Mouse (Mus musculus) brain, adult 2 months (tissue): ENCODE results near the gene Eif2s2.
"Not testable (repeated sequence)": the region's sequence is repeated elsewhere in the genome, so short reads cannot be mapped to it uniquely, and the experiment has no call there.

Experiments
- DNase-seq: peaks from one replicate; pipeline ENCODE4 v3.0.0; 2011; ENCODE audit warnings: low read depth, low spot score

Gene Eif2s2

DNA sequence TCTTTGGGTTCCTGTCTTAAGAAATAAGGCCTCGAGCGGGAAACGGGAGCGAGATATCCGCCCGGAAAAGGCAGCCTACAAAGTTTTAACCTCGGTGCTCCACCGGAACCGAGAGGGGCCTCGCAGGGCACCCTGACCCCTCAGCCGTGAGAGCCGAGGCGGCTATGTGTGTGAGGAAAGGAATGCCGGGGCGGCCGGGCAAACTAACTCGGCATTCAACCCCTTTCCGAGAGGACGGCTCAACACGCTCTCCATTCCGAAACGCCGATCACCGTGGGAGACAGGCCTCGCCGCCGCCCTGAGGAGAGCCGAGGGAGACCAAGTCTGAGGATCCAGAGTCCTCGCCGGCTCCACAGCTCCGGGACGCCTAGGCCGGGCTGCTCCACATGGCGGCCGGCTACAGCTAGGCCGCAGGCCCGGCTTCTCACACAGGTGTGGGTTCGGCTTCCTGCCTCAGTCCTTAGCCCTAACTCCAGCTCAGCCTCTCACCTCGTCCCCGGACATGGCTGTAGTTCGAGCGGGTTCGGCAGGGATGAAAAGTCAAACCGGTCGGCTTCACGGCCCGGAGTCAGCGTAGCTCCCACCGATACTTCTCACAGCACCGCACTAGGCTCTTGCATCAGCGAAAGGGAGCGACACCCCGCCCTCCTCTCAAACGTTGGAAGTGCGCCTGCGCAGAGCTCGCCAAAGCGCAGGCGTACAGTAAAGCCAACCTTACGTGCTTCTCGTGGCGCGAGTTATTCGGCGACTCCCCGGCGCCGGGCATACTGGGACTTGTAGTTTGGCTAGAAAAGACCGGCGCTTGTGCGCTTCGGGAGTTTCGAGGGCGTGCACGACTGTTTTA is at the start of gene Eif2s2:
TSS of gene Eif2s2 (minus strand) at position 735 of the 844 bp plus-strand sequence.
- DNase-seq, result peak; percentile 99

DNA sequence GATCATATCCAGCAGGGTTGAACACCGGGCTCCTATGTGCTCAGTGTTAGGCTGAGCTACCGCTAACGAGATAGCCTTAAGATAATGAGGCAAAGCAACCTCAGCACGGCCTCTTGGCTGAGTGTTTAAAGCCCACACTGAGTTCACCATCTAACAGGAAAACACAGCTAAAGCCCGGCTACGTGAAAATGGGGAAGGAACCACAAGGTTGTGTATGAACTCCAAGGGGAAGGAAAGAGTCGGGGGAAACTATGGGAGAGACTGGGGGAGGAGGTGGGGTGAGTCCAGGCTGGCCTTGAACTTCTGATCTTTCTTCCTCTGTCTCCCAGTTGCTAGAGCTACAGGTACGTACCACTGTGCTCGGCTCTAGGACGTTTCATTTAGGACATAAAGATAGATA is 49.2 kb upstream of the Eif2s2 start:
- no peak for DNase-seq

DNA sequence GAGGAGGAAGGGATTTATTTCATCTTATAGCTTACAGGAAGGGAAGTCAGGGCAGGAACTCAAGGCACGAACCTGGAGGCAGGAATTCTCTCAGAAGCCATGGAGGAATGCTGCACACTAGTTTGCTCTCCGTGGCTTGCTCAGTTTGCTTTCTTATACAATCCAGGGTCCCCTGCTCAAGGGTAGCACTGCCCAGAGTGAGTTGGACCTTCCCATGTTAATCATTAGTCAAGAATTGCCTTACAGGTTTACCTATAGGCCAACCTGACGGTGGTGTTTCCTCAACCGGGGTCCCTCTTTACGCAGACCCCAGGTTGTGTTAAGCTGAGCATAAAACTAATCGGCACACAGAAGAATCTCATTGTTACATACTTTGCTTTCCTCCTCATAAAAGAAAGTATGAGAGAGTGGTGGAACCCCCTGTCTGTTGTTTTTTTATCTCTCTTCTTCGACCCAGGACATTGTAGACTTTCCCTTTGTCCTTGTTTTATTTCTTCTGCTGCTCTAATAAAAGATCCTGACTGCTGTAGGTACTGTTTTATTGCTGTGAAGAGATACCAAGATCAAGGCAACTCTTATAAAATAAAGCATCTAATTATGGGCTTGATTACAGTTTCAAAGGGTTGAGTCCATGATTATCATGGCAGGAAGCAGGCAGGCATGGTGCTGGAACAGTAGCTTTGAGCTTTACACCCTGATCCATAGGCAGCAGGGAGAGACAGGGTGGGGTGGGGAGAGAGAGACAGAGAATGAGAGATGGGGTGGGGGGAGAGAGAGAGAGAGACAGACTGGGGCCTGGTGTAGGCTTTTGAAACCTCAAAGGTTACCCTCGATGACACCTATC is 45.0 kb upstream of the Eif2s2 start:
- peak; percentile 10 for DNase-seq

DNA sequence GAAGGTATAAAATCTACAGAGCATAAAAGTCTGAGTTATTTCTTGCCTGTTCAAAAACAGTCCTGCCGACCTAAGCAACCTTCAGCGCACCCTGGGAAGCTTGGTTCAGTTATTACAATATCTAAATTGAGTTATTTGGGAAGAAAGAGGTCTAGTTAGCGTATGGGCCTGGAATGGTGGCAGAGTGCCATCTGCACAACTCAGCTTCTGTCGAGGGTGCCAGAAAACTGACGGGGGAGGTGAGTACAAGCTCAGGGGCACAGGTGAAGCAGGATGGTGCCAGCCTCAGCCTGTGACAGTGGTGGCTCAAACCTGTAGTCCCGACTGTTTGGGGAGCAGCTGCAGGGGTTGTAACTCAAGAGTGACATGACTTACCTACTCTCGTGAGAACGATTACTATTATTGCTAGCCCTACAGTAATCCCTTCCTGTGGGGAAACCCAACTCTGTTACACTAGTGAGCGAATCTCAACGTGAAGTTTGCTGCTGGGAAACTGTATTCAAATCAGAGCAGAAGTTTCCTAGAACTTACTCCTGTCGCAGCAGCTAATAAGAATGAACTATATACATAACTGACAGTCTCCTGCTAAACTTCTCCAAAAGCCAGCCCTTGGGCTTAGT is 43.9 kb upstream of the Eif2s2 start:
- DNase-seq, result no peak

DNA sequence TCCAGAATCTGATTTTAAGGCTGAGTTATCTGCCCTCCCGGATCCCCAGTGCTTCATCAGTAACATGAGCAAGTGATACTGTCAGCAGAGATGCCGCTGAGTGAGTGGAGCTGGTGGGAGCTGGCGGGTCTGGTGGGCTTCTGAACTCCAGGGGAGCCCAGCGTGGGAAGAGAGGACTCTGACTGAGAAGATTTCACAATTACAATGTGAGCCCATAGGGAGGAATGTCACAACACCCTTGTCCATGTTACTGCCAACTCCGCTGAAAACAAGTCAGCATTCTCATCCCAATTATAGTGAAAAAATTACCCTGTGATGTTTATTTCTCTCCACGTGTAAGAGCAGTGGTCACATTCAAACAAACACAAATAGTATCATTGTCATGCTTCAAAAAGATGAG is 43.4 kb upstream of the Eif2s2 start:
- no peak for DNase-seq

DNA sequence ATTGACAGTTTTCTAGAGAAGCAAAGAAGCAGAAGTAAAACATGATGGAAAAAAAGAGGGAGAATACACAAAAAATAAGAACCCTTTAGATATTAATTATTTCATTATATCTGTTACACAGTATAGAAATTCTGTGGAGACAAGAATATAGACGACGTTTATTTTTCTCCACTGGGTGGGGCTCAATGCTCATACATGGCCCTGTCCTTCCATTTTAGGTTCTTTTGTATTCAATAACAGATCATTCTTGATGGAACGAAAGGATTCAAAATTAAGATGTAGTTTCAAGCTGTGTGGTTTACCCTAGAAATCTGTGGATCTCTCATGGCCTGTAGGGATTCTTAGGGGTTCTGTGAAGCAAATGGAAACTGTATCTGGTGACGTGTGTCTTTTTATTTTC is 41.1 kb upstream of the Eif2s2 start:
- DNase-seq, result peak; percentile 39

DNA sequence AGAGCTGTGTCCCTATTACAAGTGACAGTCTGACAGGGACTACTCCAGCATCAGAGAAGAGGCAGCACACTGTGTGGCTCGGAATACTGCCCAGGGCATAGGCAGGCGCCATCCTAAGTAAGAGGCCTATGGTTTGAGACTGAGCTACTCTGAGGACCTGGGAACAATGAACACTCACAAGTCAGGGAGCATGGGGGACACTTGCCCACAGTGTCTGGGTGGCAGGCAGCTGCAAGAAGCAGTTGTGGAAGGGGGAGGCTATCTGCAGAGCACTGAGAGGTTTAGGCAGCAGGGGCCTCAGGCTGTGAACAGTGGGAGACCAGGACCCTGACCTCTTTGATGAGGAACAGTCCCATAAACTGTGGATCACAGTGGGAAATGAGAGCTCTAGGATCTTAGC is 35.6 kb upstream of the Eif2s2 start:
- no peak for DNase-seq

DNA sequence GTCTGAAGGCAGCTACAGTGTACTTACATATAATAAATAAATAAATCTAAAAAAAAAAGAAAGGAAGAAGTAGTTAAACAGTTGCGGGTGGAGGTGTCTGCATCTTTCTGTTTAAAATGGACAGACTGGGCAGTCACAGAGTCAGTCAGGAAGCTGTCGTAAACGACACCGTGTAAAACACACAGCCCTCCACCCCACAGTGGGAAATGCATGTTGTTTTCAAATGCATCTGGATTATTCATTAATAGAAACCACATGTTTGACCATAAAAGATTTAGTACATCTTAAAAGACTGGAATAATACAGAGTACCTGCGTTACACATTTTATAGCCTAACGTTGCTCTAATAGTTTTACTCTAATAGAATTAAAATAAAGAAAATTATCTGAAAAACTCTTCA is 34.1 kb upstream of the Eif2s2 start:
- DNase-seq, result no peak

DNA sequence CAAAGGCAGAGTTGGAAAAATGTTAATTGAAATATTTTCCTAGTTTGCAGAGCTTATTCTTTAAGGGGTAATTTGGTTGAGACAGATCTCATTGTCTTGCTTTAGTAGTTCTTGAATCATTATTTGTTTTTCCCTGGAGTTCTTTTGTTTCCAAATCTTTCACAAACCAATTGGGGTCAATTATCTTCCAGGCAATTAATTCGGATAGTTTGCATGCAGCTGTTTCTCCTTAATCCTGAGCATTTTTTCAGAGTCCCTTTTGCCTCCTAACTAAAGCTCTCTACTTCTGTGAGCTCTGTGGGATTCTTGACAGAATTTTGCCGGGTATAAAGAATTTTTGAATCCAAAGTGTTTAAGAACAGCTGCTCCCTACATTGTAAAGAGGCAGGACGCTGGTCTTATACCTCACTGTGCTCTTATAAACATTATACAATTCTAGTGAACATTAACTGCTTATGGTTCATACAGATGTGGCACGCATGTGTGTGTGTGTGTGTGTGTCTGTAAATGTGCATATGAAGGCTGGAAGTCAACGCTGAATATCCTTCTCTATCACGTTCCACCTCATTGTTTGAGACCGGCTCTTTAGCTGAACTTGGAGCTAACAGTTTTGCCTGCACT is 32.8 kb upstream of the Eif2s2 start:
- peak; percentile 46 for DNase-seq

DNA sequence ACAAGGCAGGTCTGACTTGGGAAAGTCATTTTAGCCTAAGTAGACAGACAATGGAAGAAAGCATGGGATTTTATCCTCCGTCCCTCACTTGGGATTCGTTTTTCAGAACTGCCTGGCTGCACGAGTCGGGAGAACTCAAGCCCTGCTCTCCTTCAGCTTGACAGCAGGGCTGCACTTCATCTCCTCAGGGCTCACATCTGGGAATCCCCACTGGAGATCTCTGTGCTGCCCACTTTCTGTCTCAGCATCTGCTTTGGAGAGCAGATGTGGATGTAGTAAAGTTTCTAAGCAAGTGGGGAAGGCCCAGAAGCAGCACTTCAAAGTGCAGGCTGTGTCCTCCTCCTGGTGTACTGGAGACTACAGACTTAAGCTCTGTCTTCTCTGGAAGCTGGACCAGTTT is 29.4 kb upstream of the Eif2s2 start:
- DNase-seq, result not testable (repeated sequence)

DNA sequence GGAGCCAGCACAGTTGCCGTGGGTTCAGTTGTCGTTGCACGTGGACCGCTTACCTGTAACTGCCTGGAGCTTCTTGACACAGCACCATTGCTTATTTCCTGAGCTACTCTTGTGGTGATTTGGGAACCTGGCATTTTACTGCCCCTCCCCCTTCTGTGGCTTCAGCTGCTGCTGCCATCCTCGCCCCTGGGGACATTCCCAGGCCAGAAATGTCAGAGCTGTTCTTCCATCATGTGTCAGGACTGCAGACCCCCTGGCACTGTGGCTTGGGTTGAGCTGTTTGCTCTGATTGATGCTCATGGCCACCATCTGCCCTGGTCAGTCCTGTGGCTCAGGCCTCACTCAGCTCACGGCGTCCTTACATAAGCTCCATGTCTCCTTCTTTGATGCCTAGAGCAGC is 28.2 kb upstream of the Eif2s2 start:
- no peak for DNase-seq

DNA sequence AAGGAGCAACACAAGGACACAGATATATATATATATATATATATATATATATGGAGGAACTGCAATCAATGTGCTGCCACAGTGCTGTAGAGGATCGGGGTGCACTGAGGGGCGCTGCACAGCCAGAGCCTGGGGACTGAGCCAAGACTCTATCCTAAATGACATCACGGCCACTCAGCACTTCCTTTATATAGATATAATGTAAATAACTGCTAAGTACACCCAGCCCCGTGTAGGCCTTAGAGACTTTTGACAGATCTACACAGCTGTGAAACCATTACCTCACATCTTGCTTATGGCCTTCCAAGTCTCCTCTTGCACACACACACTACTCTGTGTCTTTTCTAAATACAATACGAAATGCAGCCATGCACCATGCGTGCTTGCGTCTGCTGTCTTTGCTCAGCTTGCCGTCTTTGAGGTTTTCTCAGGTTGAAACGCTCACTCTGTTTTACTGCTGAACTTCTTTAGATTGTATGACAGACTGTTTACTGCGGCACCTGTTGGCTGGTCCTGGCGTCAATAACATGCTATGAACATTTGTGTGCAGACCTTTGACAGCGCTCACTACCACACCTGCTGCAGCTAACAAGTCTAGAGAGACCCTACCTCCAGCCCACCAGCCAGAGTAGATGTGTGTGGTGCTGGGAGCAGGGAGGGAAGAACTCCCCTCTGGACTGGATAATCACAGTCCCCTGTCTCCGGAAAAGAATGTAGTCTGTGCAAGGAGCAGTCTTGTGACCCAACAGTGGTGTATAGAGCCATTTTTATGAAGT is 25.3 kb upstream of the Eif2s2 start:
- DNase-seq, result no peak

DNA sequence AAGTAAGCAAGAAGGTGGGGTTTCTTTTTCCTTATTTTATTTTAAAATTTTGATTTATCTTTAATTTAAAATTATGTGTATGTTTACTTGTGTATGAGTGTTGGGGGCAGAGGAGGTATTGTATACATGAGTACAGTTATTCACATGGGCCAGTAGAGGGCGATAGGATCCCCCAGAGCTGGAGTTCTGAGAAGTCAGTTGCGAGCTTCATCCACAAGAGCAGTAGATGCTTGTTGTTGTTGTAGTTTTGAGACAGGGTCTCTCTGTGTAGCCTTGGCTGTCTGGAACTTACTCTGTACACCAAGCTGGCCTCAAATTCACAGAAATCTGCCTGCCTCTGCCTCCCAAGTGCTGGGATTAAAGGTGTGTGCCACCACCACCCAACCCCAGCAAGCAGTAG is 23.8 kb upstream of the Eif2s2 start:
- peak; percentile 65 for DNase-seq

DNA sequence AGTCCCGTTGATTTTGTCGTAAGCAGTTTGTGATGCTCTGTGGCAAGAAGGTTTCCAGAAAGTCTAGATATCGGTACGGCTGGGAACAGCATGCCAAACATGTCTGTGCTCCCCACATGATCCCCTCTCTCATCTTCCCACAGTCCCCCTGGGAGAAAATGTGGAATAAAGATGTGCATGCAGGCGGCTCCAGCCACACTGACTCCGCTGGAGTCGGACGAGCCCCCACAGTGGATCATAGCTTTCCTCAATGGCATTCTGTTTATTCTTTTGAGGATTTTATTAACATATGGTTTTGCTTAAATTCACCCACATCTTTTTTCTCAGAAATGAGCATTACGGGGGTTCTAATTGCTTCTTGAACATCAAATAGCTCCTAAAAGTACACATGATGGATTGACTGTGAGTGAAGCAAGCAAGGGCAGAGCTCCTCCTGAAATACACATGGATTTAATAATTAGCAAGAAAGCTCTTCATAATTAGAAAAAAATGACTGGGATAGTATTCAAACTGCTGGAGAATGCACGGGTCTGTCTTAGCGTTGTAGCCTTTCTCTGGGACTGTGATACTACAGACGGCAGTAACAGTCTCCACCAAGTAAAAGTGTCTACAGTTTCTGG is 23.3 kb upstream of the Eif2s2 start:
- DNase-seq, result no peak

DNA sequence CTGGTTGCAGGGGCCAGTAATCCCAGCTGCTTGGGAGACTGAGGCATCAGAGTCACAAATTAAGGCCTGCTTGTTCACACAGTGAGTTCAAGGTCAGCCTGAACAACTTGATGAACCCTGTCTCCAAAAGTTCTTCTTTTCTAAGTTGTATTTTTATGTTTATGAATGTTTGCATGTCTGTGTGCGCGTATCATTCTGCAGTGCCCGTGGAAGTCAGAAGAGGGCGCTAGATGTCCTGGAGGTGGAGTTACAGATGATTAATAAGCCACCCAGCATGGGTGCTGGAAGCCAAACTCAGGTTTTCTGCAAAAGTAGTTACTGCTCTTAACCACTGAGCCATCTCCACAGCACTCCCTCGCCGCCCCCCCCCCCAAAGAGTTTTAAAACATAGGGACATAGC is 17.1 kb upstream of the Eif2s2 start:
- DNase-seq, result no peak

DNA sequence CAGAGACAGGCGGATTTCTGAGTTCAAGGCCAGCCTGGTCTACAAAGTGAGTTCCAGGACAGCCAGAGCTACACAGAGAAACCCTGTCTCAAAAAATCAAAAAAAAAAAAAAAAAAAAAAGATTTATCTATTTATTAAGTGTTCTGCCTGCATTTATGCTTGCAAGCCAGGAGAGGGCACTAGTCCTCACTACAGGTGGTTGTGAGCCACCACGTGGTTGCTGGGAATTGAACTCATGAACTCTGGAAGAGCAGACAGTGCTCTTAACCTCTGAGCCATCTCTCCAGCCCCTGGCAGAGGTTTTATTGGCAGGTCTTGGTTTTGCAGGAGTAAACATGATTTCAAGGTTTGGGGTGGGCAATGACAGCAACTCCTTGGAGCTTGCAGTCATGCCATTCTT is 15.5 kb upstream of the Eif2s2 start:
- not testable (repeated sequence) for DNase-seq

DNA sequence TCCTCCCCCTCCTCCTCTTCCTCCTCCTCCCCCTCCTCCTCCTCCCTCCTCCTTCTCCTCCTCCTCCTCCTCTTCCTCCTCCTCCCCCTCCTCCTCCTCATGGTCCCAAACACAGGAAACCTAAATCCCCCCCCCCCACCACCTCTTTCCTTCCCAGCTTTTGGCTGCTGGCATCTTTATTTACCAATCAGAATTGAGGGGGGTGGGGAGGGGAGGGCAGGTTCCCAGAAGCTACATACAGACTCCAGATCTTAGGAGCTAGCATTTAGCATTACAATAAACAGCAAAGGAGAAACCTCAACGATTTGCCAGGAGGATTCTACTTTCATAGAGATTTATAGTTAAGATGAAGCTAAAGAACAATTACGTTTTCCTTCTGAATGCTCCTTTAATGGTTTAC is 13.1 kb upstream of the Eif2s2 start:
- DNase-seq, result no peak

DNA sequence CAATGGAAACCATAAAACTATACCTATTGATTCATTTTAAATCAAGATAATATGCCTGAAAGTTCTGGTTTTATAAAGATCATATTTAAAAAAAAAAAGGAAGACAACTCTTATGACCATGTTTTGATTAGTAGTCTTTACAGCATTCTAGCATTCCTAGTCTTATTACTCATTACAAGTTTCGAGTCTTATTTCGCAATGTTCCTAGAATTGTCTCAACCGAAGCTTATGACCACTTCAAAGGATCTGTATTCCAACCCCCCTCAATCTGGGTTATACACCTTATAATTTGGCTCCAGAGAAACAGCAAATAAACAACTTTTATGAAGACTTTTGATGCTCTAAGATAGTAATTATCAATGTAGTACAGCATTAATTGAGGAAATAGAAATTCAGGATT is 9.4 kb upstream of the Eif2s2 start:
- no peak for DNase-seq

DNA sequence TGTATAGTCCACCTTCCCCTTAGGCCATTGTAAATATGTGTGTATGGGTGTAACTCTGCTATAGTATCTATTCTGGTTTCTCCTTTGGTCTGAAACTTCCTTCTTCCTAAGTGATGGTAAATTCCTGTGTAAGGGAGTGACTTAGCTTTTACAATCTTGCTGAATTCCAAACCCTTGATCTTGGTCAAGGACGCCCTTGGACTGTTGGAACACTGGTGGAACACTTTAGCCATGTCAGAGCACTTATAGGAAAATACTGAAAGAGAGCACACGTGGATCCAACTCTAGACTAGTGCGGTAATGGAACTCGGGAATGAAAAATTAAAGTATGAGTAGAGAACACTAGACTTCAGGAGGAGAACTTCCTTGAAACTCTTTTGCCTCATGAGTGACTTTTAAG is 6.7 kb upstream of the Eif2s2 start:
- DNase-seq, result not testable (repeated sequence)

DNA sequence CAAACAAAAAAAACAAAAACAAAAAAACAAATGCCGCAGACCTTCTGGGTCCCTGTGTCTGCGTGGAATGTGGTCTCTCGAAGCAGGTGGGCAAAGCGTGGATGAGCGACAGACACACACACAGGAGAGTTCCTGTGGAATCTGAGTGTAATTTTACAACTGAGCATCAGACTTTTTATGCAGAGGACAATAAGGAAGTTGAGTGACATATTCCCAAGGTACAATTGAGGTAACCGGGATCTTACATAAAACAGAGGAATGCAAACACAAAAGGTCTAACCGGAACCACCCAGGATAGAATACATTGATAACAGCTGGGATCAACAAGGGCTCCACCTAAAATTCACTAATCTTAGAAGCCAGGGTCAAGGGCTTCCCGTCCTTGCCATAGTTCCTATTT is 6.3 kb upstream of the Eif2s2 start:
- DNase-seq, result not testable (repeated sequence)

DNA sequence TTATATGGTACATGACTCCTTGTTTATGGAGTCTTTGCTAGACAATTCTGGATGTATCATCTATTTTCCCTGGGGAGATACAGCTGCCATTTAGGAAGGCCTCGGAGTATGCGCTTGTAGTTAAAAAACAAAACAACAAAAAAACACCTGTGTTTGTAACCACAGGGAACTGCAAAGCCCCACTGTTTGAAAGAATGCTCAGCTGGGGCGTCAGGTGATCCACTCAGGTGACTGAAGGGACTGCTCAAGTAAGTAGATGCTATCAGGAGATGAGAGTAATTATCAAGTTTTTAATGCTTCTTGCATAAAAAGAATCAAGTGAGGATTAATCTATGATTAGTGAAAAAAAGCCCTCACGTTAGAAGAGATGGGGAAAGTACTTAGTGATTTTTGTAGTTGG is 813 bp upstream of the Eif2s2 start:
- DNase-seq, result no peak
